Mouse (Mus musculus) midbrain, embryonic 16.5 days (tissue): ENCODE data around the gene Taok2. TPM values are rescaled to one million over a fixed set of nuclear protein-coding genes. Genes with fewer than 3 reads are reported as not detected.

Experiments
- ATAC-seq: fragments of 200-750 bp; cut with Nextera tagmentation; 2 replicates; pipeline ENCODE4 v1.8.0; 2017; ENCODE audit warnings: moderate TSS enrichment
- H3K27ac ChIP-seq: fragments of 300-500 bp; sonication (generic); 2 replicates; pipeline ENCODE4 v1.5.1; 2014; ENCODE audit warnings: mild to moderate bottlenecking, low read length, mixed read lengths
- H3K27me3 ChIP-seq: fragments of 300-500 bp; sonication (generic); 2 replicates; pipeline ENCODE4 v1.6.1; 2014; ENCODE audit warnings: low read depth, low read length, mixed read lengths; ENCODE audit not compliant: control insufficient read depth, insufficient read depth
- H3K36me3 ChIP-seq: fragments of 300-500 bp; sonication (generic); 2 replicates; pipeline ENCODE4 v1.6.1; 2014; ENCODE audit warnings: mild to moderate bottlenecking, low read length, moderate library complexity, mixed read lengths; ENCODE audit not compliant: control insufficient read depth, insufficient read depth
- H3K4me1 ChIP-seq: fragments of 300-500 bp; sonication (generic); 2 replicates; pipeline ENCODE4 v1.6.1; 2014; ENCODE audit warnings: mild to moderate bottlenecking, low read length, mixed read lengths; ENCODE audit not compliant: control insufficient read depth, insufficient read depth
- H3K4me2 ChIP-seq: fragments of 300-500 bp; sonication (generic); 2 replicates; pipeline ENCODE4 v1.6.1; 2014; ENCODE audit warnings: mild to moderate bottlenecking, low read length, mixed read lengths
- H3K4me3 ChIP-seq: fragments of 300-500 bp; sonication (generic); 2 replicates; pipeline ENCODE4 v1.5.1; 2014; ENCODE audit warnings: low read depth, mild to moderate bottlenecking, low read length, moderate library complexity, mixed read lengths
- H3K9ac ChIP-seq: fragments of 300-500 bp; sonication (generic); 2 replicates; pipeline ENCODE4 v1.6.1; 2014; ENCODE audit warnings: low read depth, low read length, mixed read lengths
- H3K9me3 ChIP-seq: fragments of 300-500 bp; sonication (generic); replicated peaks from 2 replicates; pipeline ENCODE4 v1.6.1; 2014; ENCODE audit warnings: mild to moderate bottlenecking, low read length, mixed read lengths; ENCODE audit not compliant: control insufficient read depth, poor library complexity, severe bottlenecking
- WGBS: fragments of 180-500 bp; shearing (Covaris S2); extraction: QIAGEN DNeasy Blood & Tissue Kit; methylation state at CpG from one replicate; pipeline ENCODE4 v1.1.7; 2014; 5-methylcytosine and 5-hydroxymethylcytosine counted together
- polyA plus RNA-seq: library from polyadenylated mRNA; unstranded; fragments of >200 nt; fragmentation: Nextera tagmentation; extraction: Ambion mirVana; gene quantifications from 2 replicates; pipeline ENCODE4 v1.2.1, GENCODE M21; 2015

Taok2 gene
- polyA plus RNA-seq, 1 experiment from 2014 or later, result 64.8 TPM

DNA sequence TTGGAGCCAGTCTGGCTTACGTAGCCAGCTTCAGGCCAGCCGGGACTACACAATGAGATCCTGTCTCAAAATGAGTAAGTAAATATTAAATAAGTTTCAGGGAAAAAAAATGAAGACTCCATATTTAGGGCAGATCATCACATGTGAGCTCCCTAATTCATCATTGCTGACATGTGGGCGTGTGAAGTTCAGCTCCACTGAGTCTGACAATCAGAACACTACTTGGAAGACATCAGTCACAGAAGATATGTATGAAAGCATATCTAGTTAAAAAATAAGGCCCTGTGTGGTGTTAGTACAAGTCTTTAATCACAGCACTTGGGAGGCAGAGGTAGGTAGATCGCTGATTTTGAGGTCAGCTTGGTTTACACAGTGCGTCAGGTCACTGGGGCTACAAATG lies 2.8 kb upstream of the Taok2 start:
- no peak overlapping the region for H3K4me2 ChIP-seq
- H3K27me3 ChIP-seq, result no peaks in the 10 kb centered on the region
- H3K9me3 ChIP-seq, result no peaks in the 10 kb centered on the region
- H3K9ac ChIP-seq, result no peak overlapping the region
- 92% methylated on average over 5 of the region's 5 CpGs for whole genome bisulfite sequencing
- no peak overlapping the region for H3K4me3 ChIP-seq
- H3K36me3 ChIP-seq, result no peaks in the 10 kb centered on the region
- no peak for ATAC-seq
- peaks cover 13% of the 10 kb centered on the region for H3K4me1 ChIP-seq
- H3K27ac ChIP-seq, result no peak overlapping the region

DNA sequence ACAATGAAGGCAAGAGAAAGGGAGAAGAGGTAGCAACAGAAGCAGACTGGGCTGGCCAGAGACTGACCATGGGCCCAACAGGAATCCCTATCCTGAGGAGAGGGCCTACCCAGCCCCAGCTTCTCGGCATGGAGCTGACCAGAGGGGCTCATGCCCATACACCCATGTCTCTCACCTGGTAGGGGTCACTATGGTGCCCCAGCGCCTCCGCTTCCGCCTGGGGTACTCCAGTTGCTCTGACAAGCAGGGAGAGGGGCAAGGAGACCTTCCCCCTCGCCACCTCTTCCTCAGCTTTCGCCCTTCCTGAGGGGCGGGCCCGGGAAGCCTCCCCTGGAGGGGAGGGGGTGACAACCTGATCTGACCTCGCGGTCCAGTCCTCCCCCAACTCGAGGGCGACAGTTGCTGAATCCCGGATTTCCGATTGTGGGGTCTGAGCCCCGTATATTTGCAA lies 747 bp downstream of the Taok2 start:
- ATAC-seq, result peak; percentile 2; the same call in 1 of the 2 replicates
- no peaks in the 10 kb centered on the region for H3K9me3 ChIP-seq
- WGBS, result 1% methylated on average over 14 of the region's 15 CpGs
- peak overlapping the region; percentile 77 for H3K4me2 ChIP-seq
- no peaks in the 10 kb centered on the region for H3K27me3 ChIP-seq
- H3K4me3 ChIP-seq, result peak overlapping the region; percentile 85
- H3K36me3 ChIP-seq, result peaks cover 10% of the 10 kb centered on the region
- peak overlapping the region; percentile 97 for H3K27ac ChIP-seq
- H3K9ac ChIP-seq, result peak overlapping the region; percentile 90
- H3K4me1 ChIP-seq, result peaks cover 33% of the 10 kb centered on the region

DNA sequence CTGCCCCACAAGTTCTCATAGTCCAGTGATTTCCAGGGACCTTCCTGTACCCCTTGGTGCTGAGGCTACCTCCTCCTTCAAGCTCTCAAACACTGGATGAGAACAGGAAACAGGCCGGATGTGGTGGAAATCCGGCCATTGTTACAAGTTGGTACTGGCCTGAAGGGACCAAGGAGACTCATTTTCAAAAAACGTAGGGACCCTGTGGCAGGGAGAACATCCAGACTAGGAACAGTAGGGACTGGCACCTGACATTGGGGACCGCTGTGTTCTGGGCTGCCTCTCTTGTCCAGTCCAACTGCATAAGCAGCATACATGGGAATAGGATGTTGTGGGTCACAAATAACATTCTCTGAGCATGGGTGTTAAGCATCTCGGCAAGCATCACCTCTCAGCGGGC lies 3.5 kb downstream of the Taok2 start:
- Histone ChIP-seq H3K9me3 (no peaks in the 10 kb centered on the region), H3K36me3 (peaks cover 26% of the 10 kb centered on the region), H3K4me3 (peak overlapping the region; percentile 85; the same call in 1 of the 2 replicates), H3K27me3 (no peaks in the 10 kb centered on the region), H3K4me1 (peaks cover 33% of the 10 kb centered on the region), H3K27ac (no peak overlapping the region), H3K9ac (peak overlapping the region; percentile 57; the same call in 1 of the 2 replicates), H3K4me2 (peak overlapping the region; percentile 77)
- no peak for ATAC-seq
- 76% methylated on average over 6 of the region's 6 CpGs for WGBS

DNA sequence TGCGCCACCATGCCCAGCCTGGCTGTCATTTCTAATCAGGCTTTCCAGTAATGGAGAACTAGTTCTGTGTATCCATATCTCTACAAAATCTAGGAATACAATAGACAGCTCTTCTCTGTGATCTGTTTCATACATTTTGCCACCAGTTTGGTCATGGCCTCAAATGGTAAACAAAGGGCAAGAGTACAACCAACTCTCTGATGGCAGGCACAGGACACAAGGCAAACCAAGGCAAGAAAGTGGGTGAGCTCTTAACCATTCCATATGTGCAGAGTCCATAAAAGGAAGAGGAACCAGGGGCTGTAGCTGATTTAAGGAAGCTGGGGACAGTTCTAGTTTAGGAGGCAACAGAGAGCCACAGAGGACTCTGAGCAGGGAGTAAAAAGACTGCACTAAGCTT lies 7.3 kb downstream of the Taok2 start:
- H3K9ac ChIP-seq, result no peak overlapping the region
- 96% methylated on average over 1 of the region's 1 CpGs for WGBS
- peaks cover 19% of the 10 kb centered on the region for H3K4me1 ChIP-seq

DNA sequence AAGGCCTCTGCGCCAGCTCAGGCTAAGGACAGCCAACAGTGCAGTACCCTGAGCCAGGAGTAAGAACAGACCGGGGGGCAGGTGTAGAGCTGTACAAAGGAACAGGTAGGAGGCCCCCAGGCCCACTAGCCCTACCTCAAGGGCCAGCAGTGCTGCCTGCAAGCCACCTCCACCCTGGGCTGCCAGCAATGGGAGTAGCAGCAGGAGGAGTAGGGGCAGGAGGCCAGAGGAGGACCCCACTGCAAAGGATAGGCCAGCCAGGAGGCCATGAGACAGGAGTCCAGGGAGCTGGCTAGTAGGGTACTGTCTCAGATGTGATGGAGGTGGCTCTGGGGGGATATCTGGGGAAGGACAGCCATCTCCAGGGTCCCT lies 14.0 kb downstream of the Taok2 start:
- WGBS, result 92% methylated on average over 2 of the region's 2 CpGs
- Histone ChIP-seq H3K4me2 (no peak overlapping the region), H3K4me1 (no peaks in the 10 kb centered on the region), H3K36me3 (peaks cover 80% of the 10 kb centered on the region), H3K9me3 (no peaks in the 10 kb centered on the region), H3K27me3 (no peaks in the 10 kb centered on the region), H3K9ac (no peak overlapping the region), H3K27ac (no peak overlapping the region), H3K4me3 (no peak overlapping the region)
- ATAC-seq, result 0 out of 2 replicates have a peak, but pooled peaks have one; percentile 11

More for the DNA sequence above, 7.3 kb downstream of the Taok2 start:
- H3K4me3 ChIP-seq, result no peak overlapping the region
- H3K27ac ChIP-seq, result no peak overlapping the region
- no peaks in the 10 kb centered on the region for H3K9me3 ChIP-seq
- no peak overlapping the region for H3K4me2 ChIP-seq
- H3K36me3 ChIP-seq, result peaks cover 58% of the 10 kb centered on the region
- ATAC-seq, result no peak
- H3K27me3 ChIP-seq, result no peaks in the 10 kb centered on the region

DNA sequence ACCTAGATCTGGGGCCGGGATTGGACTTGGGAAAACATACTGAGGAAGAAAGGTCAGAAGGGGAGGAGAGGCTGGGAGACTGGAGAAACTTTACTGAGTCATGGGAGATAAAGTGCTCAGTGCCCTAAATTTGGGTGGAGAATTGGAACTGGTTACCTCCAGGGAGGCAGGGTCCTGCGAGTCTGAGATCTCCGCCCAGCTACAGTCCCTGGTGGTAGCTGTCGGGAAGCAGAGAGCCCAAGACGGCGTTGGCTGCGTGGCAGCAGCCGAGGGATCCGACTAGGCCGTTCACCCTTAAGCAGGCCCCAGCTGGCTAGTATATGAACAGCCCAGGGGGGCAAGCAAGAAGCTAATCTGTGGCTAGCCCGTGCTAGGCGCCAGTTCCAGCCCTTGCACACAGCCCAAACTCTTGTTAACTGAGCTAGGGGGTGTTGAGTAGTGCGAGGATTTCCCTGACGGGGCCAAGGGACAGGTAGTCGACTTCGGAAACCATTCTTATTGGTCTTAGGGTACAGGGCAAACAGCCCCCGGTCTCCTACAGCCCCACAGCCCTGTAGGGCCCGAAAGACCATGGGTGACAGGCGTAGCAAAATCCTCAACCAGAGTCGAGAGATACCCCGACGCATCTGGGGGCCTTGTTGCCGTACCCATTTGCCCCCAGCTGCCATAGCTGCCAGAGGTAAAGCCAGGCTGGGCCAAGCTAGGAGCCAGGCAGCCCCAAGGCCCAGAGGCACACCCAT lies 14.6 kb downstream of the Taok2 start:
- H3K4me3 ChIP-seq, result no peak overlapping the region
- peaks cover 78% of the 10 kb centered on the region for H3K36me3 ChIP-seq
- WGBS, result 90% methylated on average over 23 of the region's 23 CpGs
- H3K9ac ChIP-seq, result no peak overlapping the region
- H3K4me2 ChIP-seq, result no peak overlapping the region
- H3K9me3 ChIP-seq, result no peaks in the 10 kb centered on the region
- no peaks in the 10 kb centered on the region for H3K27me3 ChIP-seq
- H3K4me1 ChIP-seq, result no peaks in the 10 kb centered on the region
- H3K27ac ChIP-seq, result no peak overlapping the region
- no peak for ATAC-seq

DNA sequence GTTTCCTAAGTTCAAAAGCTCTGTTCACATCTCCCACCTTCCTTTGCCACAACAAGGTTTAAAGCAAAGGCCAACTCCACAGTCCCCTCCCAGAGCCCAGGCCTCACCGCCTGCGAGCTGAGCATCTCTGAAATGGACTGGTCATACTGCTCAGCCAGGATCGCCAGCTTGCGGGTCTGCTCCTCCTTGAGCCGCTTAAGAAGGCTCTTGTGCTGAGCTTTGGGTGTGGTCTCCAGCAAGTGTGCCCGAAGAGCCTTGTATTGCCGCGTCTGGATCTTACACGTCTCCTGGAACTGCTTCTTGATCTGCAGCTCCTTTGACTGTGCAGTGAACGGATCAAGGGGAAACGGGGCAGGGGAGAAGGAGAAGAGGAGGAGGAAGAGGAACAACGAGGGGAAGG lies 16.5 kb downstream of the Taok2 start:
- 82% methylated on average over 12 of the region's 12 CpGs for WGBS

DNA sequence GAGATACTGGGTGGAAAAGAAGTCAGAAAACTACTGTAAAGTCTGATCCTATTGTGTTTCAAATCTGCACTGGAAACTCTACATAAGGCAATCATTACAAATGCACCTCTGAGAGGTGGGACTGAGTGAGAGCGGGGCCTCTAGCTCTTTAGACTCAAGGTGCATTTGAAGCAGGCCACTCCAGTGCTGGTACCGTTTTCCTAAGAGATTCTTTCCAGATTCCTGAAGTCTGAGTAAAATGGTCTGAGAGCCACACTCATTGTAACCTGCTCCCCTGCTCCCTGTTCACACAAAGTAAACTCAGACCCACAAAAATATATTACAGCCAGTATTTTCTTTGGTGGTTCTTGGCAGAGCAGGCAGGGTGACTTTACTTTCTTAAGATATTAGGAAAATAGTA lies 17.0 kb downstream of the Taok2 start:
- WGBS, result 88% methylated on average over 2 of the region's 2 CpGs
- no peak for ATAC-seq
- no peaks in the 10 kb centered on the region for H3K27me3 ChIP-seq
- H3K9me3 ChIP-seq, result no peaks in the 10 kb centered on the region
- no peak overlapping the region for H3K4me3 ChIP-seq
- peaks cover 66% of the 10 kb centered on the region for H3K36me3 ChIP-seq
- no peak overlapping the region for H3K27ac ChIP-seq
- no peak overlapping the region for H3K9ac ChIP-seq
- H3K4me2 ChIP-seq, result no peak overlapping the region
- peaks cover 12% of the 10 kb centered on the region for H3K4me1 ChIP-seq

More for the DNA sequence above, 16.5 kb downstream of the Taok2 start:
- Histone ChIP-seq H3K9me3 (no peaks in the 10 kb centered on the region), H3K4me1 (peaks cover 9% of the 10 kb centered on the region), H3K27ac (no peak overlapping the region), H3K9ac (no peak overlapping the region), H3K36me3 (peaks cover 69% of the 10 kb centered on the region), H3K27me3 (no peaks in the 10 kb centered on the region), H3K4me3 (no peak overlapping the region), H3K4me2 (no peak overlapping the region)
- ATAC-seq, result no peak

DNA sequence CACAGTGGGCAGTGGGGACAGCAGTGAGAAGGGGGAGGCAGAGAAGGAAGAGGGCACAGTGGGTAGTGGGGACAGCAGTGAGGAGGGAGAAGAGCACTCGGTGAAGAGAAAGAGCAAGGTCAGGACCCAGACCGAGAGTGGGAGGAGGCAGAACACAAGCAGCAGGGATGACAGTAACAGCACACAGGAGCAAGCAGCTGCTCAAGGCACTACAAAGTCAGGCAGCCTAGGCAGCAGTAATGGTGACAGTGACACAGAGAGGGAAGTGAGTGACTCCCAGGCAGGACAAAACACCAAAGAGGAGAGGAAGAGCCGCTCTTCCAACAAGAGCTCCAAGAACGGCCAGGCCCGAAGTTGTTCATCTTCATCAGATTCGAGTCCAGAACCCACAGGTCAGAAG lies 20.7 kb downstream of the Taok2 start:
- Histone ChIP-seq H3K4me3 (no peak overlapping the region), H3K4me2 (peak overlapping the region; percentile 93), H3K4me1 (peaks cover 21% of the 10 kb centered on the region), H3K27ac (no peak overlapping the region), H3K9ac (no peak overlapping the region), H3K27me3 (no peaks in the 10 kb centered on the region), H3K9me3 (no peaks in the 10 kb centered on the region), H3K36me3 (peaks cover 33% of the 10 kb centered on the region)
- no peak for ATAC-seq
- whole genome bisulfite sequencing, result 57% methylated on average over 6 of the region's 6 CpGs
